Mouse (Mus musculus) gastrocnemius, postnatal 10 days (tissue): ENCODE measurements at regions not wholly inside any gene's neighbourhood (a gene's known extent, or its start where the extent isn't known, plus 50 kb on each side); places are given as distances from the start of the nearest gene placed in this dataset.

Experiments used
- DNase-seq: peaks from one replicate; pipeline ENCODE4 v3.0.0; 2021; ENCODE audit warnings: mixed read lengths

DNA sequence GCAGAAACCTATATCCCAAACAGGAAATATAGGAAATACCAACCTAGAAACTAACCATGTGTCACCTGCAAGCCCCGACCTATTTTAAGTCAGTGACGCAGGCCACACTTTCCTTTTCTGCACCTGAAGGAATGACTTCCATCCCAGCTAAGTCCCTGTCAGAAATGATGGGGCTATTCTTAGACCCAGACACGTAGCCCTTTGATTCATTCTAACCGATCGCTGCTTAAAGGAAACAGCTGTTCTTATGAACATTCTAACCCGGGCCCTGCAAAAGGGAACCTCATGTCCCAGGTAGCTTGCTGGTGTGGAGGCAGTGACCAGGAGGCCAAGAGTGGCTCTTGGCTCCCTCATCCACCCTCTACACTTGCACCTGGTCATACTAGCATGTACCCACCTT lies 180.9 kb downstream of the Bcl2l11 start:
- no peak for DNase-seq

DNA sequence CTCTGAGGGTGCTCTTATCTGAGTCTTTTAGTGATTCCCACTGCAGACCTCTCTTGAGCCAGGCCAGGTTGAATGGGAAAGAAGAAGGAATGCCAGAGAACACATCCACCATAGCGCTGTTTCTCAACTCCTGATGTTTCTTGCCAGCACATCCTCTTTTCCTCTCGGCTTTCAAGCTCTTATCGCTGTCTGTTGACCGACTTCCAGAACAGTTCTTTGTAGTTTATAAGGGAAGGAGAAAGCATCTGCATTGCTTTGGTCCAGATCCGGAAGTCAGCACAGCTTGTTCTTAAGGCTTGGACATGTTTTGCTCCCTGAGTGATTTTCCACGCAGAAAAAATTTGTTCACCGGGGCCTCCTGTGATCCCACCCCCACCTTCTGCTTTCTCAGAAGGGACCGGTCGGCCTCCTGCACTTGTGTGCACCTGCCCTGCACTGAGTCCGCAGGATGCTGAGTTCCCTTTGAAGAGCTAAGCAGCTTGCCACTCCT lies 183.7 kb downstream of the Bcl2l11 start:
- no peak for DNase-seq

DNA sequence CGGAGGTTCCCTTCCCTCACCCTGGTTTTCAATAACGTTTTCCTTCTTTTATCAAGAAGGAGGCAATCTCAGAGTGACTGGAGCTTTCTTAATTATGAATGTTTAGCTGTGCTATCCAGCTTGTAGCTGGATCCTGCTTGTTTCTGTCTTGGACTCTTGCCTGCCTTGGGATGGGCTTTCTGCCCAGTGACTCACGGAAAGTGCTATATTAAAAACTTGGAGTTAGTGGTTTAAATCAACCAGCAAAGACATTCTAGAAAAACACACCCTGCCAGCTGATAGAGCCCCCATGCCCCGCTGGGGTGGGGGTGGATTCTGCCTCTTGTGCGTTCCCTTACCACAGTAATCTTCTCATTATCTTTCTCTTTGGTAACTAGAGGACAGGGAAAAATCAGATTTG lies 184.2 kb downstream of the Bcl2l11 start:
- peak; percentile 86 for DNase-seq

DNA sequence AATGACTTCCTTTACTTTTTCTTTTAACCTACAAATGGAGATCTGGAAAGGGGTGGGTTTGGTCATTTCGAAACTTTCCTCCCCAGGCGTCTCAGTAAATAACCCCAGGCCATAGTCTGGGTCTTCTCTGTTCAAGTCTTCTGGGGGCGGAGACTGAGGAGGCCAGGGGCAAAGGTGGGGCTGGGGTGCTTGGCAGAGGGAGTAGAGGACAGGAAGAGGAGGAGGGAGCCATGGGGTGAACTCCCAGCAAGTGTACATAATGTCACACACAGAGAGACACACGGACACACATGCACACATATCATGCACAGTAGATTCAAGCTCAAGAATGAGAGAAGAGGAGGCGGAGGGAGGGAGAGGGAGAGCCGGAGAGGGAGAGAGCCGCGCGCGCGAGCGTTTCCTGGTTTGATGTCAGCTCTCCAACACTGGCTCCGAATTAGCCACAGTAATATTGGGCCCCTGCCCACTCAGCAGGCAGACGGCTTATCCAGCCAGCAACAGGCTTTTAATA lies 186.3 kb downstream of the Bcl2l11 start:
- peak; percentile 84 for DNase-seq

DNA sequence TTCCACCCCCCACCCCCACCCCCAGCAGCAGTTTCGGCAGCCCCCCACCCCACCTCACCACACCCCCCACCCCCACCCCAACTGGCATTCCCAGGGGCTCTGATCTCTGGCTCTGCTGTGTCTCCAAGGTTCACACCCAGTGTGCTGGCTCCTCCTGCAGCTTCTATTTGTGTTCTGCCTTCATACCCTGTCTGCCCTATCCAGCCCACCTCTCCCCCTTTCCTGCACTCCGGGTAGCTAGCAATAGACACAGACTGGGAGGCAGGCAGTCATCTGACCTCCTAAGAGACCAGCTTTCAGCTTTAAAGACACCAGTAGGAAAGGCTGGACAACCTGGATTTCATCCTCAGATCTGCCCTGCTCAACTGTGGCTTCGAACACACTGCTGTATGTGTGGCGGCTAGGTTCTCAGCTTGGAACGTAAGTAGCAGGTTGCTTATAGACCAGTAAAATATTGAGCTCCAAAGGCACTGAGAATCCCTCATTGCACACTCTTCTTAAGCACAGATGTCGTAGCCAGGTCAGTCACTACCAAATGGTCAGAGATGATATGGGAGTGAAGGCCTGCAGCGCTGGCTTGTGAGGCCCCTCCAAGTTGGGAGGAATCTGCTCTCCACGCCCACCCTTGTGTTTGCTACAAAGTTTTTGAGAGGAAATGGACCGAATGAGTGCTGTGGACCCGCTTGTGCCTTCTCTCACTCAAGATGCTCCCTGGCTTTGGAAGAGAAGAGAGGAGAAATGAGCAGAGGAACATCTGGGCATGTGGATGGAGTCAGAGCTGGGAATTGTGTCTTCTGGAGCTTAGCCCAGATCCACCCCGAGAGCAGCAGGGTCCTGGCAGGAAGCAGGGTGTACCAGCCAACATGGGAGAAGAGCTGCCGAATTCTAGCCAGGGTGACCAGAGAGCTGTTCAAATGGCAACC lies 187.1 kb downstream of the Bcl2l11 start:
- peak; percentile 29 for DNase-seq

DNA sequence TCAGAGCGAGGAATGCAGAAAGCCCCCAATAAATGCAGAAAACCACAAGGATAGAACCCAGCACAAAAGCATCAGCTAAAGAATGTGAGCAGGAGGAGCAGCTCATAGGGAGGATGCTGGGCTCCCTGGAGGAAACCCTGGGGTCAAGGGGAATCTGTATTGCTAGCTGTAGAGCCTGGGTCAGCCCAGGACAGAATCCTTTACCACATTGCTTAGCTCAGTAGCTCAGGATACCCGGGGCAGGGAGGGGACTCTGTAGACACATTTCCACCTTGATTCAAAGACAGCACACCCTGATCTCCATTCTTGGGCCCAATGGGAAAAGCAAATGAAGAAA lies 187.7 kb downstream of the Bcl2l11 start:
- DNase-seq, result no peak

DNA sequence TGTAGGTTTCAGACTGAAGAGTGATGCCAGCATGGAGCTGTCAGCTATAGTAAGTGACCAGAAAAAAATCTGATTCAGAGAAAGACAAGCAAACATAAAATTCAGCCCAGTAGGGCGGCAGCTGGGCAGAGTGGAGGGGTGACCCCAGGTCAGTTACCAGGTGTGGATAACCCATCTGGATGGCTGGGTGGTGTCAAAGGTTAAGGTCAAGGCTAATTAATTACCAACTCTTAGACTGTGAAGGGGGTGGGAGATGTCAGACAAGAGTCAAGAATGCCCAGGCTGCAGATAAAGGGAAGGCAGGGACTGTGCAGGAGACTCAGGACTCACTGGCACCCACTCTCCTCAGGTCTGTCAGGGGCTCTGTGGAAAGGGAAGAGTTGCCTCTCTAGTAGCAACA lies 188.1 kb downstream of the Bcl2l11 start:
- no peak for DNase-seq

DNA sequence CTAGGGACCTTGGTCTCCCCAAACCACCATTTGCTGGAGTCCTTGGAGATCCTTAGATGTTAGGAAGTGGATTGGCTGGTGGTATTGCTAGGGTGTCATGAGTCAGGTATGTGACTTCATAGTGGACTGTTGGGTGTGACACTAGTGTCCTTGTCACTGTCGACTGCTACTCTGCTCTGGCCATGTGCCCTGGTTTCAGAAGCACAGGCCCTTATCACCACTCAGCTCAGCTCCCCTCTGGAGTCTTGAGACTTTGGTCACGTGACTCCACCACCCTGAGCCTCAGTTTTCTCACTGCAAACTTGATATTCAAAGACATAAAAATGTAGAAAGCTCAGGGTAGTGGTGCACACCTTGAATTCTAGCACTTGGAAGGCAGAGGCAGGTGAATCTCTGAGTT lies 190.7 kb downstream of the Bcl2l11 start:
- DNase-seq, result no peak

DNA sequence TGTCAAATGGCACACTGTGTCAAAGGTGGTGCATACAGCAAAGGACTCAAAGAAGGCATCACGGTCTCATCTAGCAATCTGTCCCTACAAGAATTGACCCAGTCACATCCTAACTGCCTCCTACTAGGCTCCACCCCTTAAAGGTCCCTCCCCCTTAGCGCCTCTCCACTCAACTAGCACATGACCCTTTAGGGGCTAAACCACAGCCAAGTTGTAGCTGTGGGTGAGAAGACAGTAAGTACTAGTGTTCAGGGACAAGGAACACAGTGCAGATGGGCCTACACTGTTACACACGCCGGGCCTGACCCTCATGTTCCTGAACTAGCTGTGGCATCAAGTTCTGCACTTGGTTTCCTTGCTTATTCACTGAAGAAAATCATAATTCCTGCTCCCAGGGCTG lies 192.4 kb downstream of the Bcl2l11 start:
- DNase-seq, result no peak

DNA sequence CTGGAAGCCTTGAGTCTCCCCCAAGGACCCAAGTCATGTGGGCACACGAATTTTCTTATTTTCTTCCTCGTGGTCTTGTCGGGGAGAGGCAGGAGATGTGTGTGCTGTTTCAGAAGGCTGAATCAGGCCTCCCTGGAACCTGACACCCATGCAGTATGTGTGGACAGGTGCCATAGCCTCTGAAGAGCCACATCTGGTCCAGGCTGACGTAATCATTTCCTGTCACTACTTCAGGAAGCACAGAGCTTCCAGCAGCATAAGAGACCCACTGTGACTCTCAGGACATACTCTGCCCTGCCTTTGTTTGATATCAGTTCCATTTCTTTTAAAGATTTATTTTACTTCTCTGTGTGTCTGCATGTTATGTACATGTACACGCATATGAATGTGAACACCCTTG lies 193.1 kb downstream of the Bcl2l11 start:
- no peak for DNase-seq

DNA sequence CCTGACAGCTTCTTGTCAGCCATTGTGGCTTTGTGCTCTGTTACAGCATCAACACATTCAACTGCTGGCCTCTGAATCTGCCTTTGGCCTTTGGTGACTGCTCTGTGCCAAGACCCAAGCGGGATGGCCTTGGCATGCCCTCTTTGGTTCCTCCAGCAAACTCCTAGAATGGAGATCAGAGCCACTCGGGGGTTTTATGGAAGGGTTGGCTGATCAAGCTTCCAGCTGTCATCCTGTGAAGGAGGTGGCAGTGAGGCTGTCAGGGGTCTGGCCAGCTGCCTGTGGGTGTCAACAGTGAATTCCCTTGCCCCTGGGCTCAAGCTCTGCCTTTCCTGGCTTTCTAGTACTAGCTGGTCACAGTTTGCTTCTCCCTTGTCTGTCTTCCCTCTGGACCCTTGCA lies 195.6 kb downstream of the Bcl2l11 start:
- peak; percentile 61 for DNase-seq

DNA sequence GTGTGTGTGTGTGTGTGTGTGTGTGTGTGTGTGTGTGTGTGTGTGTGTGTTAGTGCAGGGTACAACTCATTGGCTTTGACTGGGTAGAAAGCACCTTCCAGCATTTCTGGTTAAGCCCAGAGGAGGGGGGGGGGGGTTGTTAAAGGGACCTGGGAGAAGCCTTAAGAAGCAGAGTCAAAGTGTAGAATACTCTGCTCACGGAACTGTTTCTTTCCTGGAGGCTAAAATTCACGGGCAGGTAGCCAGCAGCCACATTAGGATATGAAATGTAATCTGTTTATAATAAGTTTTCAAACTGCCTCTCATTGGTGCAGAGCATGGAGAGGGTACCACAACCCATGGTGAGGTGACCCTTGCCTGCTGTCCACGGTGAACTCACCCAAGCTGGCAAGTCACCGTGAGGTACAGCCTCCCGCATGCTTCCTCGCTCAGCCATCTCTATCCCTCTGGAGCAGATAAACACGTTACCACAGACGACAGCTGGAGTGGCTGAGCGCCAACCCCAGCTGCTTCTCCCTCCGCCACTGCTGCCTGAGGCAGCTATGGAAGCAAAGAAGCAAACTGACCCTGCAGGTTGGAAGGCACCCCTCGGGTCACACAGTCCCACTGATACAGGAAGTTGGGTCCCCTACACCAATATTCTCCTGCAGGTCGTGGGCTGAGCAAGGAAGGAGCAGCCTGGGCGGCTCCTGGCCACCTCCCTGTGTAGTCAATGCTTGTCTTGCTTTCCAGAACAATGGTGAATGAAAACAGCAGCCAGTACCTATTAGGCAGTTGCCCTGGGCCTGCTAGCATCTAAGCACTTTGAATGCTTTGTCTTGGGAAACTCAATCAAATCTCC lies 198.6 kb downstream of the Bcl2l11 start:
- peak; percentile 81 for DNase-seq

DNA sequence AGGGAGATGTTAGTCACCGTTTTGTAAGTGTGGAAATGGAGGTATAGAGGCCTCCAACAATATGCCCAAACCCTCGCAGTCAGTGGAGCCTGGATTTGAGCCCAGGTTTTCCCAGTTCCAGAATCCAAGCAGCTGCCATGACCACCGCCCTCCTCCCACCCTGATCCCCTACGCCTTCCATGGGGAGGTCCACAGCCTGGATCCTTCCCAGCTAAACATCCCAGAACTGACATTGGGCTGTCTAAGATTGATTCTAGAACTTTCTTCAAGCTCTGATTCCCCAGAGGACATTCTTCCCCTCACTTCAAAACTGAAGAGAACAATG lies 199.2 kb downstream of the Bcl2l11 start:
- DNase-seq, result no peak

DNA sequence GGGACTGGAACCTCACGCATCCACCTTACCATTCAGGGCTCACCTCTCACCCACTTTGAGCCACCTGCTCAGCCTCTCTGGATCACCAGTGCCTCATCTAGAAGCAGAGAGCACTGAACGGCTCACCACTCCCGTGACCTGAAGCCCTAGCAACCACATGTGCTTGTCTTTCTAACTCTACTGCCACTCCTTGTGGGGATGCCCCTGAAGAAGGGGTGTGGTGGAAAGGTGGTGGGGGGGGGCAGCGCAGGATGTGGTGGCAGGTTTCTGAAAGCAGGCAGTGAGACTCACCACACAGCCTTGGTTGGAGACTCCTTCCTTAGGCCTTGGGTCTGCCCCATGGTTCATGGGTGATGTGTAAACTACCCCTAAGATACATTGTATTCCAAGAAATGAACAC lies 199.6 kb downstream of the Bcl2l11 start:
- no peak for DNase-seq

DNA sequence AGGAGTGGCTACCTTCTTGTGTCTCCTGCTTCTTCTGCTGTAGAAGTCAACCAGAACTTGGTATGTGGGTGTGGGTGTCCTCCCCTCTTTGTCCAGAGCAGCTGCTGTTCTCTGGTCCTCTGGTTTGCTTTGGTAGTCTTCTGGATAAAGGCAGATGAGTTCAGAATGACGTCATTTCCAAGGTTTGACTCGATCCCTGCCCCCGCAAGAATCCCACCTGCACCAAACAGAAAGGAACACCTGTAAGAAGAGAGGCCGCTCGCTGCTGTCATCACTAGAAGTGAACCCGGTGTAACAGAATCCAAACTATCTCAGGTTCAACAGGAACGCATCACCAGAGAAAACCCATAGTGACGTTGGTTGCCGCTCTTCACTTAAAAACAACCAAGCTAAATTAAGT lies 205.0 kb downstream of the Bcl2l11 start:
- DNase-seq, result no peak

DNA sequence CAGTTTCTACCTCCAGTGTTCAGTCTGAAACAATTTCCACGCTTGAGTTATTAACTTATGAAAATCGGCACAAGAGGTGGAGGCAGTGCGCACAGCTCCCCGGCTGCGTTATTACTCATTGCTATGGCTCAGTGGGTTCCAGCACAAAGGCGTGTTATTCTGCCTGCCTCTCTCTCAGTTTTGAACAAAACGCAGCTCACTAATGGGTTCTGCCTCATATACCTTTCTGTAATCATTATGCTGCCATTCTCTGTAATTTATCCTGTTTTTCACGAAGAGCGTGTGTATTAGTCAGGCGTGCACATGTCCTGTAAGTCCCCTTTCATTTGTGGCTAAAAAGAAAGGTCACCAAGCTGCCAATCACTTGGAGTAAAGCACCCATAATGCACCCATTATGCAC lies 205.4 kb downstream of the Bcl2l11 start:
- DNase-seq, result no peak

DNA sequence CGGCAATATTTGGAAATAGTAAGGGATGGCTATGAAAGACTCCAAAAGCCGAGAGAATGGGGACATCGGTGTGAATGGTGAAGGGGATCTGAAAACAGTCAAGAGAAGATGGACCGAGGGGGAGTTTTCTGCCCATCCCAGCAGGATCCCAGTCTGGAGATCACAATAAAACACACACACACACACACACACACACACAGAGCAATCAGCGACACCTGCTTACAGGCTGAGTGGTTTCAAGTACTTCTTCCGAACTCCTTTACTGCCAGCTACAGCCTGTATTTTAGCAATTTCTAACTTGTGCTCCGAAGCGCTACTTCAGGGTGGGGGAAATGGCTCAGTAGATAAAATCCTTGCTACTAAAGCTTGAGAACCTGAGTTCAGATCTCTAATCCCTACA lies 205.8 kb downstream of the Bcl2l11 start:
- no peak for DNase-seq

DNA sequence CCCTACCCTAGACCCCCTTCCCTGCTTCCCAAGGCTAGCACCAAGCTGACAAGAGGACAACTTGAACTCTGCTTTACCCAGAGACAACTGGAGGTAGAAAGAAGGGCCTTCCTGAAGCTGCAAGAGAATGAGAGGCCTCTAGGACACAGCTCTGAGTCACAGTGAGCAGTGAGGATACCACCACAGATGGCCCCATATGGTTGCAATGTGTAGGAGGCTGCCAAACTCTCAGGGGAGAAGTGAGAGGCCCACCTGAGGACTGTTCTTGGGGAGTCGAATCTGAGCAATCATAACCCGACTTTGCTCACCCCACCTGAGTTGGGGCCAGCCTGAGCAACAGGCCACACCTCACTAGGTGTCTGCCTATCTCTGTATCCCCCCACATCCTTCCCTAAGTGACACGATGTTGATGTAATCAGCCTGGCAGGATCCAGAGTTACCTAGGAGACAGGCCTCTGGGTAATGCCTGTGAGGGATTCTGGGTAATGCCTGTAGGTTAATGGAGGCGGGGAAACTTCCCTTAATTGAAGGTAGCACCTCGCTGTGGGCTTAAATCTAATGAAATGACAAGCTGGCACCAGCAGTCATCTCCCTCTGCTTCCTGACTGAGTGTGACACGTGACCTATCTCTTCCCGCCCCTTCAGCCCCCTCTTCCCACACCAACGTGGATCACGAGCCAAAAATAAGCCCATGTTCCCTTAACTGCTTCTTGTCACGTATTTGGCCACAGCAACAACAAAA lies 207.7 kb downstream of the Bcl2l11 start:
- no peak for DNase-seq

DNA sequence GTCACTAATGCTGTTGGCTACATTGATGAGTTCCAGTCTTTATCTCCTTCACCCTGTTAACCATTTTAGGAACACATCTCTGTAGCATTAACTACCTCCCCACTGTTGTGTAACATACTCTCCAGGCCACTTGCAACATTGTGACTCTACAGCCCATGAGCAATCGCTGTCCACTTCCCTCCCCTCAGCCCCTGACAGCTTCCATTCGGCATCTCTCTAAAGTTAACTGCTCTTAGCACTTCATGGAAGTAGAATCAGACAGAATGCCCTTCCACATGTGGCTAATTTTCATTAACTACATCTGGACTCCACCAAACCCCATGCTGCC lies 208.3 kb downstream of the Bcl2l11 start:
- DNase-seq, result no peak

DNA sequence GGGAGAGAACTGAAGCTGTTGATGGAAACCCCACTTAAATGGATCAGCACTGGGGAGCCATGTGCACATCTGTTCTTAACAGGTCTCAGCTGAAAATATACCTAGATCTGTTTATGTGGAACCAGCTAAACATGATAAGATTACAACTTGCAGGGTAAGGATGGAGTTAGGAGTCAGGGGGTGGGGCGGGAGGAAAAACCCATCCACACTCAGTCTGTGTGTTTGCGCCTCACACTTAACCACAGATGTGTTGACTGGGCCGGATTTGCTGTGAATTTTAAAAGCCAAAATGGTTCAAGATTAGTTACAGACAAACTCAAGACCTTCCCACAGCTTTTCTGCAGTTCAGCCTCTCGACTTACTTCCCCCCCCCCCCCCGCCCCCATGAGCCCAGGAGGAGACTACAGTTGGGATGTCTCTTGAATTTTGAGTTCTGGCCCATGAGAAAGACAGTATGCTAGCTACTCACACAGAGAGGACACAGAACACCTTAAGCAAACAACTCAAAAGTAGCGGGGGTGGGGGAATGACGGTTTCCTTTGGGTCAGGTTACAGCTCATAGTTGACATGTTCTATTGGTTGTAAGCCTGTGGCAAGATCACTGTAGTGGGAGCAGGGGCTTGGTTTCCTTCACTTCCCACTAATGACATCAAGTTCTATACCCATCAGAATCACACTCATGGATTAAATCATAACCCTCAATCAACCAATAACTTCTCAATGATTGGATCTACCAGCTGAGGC lies 209.1 kb downstream of the Bcl2l11 start:
- no peak for DNase-seq

DNA sequence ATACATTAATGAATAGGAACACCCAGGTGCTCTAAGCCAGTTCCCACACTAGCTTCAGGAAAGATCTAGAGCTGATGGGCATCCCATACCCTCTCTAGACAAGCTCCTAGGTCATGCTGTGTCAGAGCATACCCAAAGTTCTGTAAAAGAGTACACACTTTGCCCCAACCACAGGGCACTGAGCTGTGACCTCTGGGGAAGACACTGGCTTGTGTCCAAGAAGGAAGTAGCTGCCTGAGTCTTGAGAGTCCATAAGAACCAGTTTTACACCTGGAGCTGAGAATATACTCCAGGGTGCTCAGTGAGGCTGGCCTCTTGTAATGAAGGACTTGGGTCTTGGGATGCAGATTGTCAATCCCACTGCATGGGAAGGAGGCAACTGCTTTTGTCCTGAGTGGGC lies 211.4 kb downstream of the Bcl2l11 start:
- DNase-seq, result no peak

DNA sequence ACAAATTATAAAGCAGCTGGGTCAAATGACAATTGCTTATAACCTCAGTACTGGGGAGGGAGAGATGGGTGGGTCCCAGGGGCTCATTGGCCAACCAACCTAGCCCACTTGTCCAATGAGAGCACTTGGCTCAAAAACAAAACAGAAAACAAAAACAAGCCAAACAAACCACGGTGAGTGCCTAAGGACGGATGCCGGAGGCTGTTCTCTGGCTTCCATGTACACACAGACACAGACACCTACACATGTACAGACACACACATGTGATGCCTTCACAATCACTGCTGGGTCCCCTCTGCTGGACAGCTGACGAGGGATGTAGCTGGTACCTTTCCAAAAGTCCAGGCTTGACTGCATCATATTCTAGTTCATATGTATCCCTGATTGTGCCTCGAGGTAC lies 212.0 kb downstream of the Bcl2l11 start:
- DNase-seq, result no peak
